Mouse (Mus musculus): Measurements from ENCODE around the gene Raet1e.
"Not testable (repeated sequence)": the region's sequence is repeated elsewhere in the genome, so short reads cannot be mapped to it uniquely, and the experiment has no call there.

GRCm38 (mm10) chr10:22391616-22392015 lies 233.2 kb downstream of the Raet1e start:
- not testable (repeated sequence) for TF ChIP-seq CTCF, EP300 (IDR thresholded peaks at IDR 0.05; ENCODE audit: low read depth)
